Mouse (Mus musculus) MEL (cell line): ENCODE results near the gene Ssr2.
"Not testable (repeated sequence)": the region's sequence is repeated elsewhere in the genome, so short reads cannot be mapped to it uniquely, and the experiment has no call there.

Source experiments
- CHD1 ChIP-seq: IDR thresholded peaks from 2 replicates; pipeline ENCODE4 v1.6.1; 2012; ENCODE audit warnings: low read depth, mild to moderate bottlenecking, inconsistent platforms, low read length, improper control_type of control experiment
- CTCF ChIP-seq, 3 experiments: IDR thresholded peaks in 2 of 3; conservative IDR thresholded peaks in 1 of 3; 2 replicates each; pipeline ENCODE4 v1.5.1; 2011 to 2012; ENCODE audit warnings: low read length in 3 of 3, low read depth in 2 of 3, mild to moderate bottlenecking in 2 of 3, improper control_type of control experiment in 1 of 3, inconsistent platforms in 1 of 3, mixed read lengths in 1 of 3, moderate library complexity in 1 of 3; ENCODE audit not compliant: control insufficient read depth in 1 of 3, insufficient read depth in 1 of 3, poor library complexity in 1 of 3, severe bottlenecking in 1 of 3
- EP300 ChIP-seq, 2 experiments: IDR thresholded peaks; 2 replicates each; pipeline ENCODE4 v1.6.1; 2011; ENCODE audit warnings: improper control_type of control experiment in 2 of 2, low read length in 2 of 2, low read depth in 1 of 2, mild to moderate bottlenecking in 1 of 2
- ETS1 ChIP-seq: IDR thresholded peaks from 2 replicates; pipeline ENCODE4 v1.6.1; 2012; ENCODE audit warnings: low read depth, mild to moderate bottlenecking, inconsistent platforms, low read length, improper control_type of control experiment, moderate library complexity
- GATA1 ChIP-seq: IDR thresholded peaks from 2 replicates; pipeline ENCODE4 v1.6.1; 2011; ENCODE audit warnings: low read depth, low read length, improper control_type of control experiment
- HCFC1 ChIP-seq: IDR thresholded peaks from 2 replicates; pipeline ENCODE4 v1.6.1; 2012; ENCODE audit warnings: low read depth, mild to moderate bottlenecking, inconsistent platforms, low read length, improper control_type of control experiment, moderate library complexity
- POLR2A ChIP-seq, 2 experiments: IDR thresholded peaks; 2 replicates each; pipeline ENCODE4 v1.6.1; 2011 to 2012; ENCODE audit warnings: low read length in 2 of 2, mild to moderate bottlenecking in 2 of 2, control low read depth in 1 of 2, improper control_type of control experiment in 1 of 2, low read depth in 1 of 2, moderate library complexity in 1 of 2; ENCODE audit not compliant: control insufficient read depth in 1 of 2, insufficient read depth in 1 of 2, poor library complexity in 1 of 2
- POLR2AphosphoS2 ChIP-seq: IDR thresholded peaks from 2 replicates; pipeline ENCODE4 v1.6.1; 2011; ENCODE audit warnings: low read length, improper control_type of control experiment
- TAL1 ChIP-seq: IDR thresholded peaks from 2 replicates; pipeline ENCODE4 v1.6.1; 2012; ENCODE audit warnings: mild to moderate bottlenecking, inconsistent platforms, low read length, moderate library complexity, mixed read lengths
- UBTF ChIP-seq: IDR thresholded peaks from 2 replicates; pipeline ENCODE4 v1.6.1; 2012; ENCODE audit warnings: low read depth, mild to moderate bottlenecking, inconsistent platforms, low read length, improper control_type of control experiment, moderate library complexity, borderline replicate concordance; ENCODE audit not compliant: insufficient read depth
- USF2 ChIP-seq, 2 experiments: IDR thresholded peaks; 2 replicates each; pipeline ENCODE4 v1.6.1; 2011 to 2012; ENCODE audit warnings: improper control_type of control experiment in 2 of 2, low read length in 2 of 2, borderline replicate concordance in 1 of 2, inconsistent platforms in 1 of 2, low read depth in 1 of 2, mild to moderate bottlenecking in 1 of 2; ENCODE audit not compliant: insufficient read depth in 1 of 2

GRCm38 (mm10) chr3:88577846-88578245 lies 2.2 kb downstream of the Ssr2 start:
- TF ChIP-seq CTCF (IDR thresholded peaks at IDR 0.05 in 2 of 3, conservative IDR thresholded peaks at IDR 0.05 in 1 of 3; ENCODE audit: control insufficient read depth in 1 of 3, insufficient read depth in 1 of 3, low read depth in 2 of 3, low read length in 3 of 3, poor library complexity in 1 of 3, severe bottlenecking in 1 of 3); ETS1; POLR2AphosphoS2; EP300 (IDR thresholded peaks at IDR 0.05; ENCODE audit: low read depth in 1 of 2, low read length in 2 of 2); CHD1; POLR2A (IDR thresholded peaks at IDR 0.05; ENCODE audit: control insufficient read depth in 1 of 2, insufficient read depth in 1 of 2, low read depth in 1 of 2, low read length in 2 of 2, poor library complexity in 1 of 2); TAL1; HCFC1; UBTF; USF2 (IDR thresholded peaks at IDR 0.05; ENCODE audit: borderline replicate concordance in 1 of 2, insufficient read depth in 1 of 2, low read depth in 1 of 2, low read length in 2 of 2); GATA1: not testable (repeated sequence)
